Mouse (Mus musculus) neural tube, embryonic 11.5 days (tissue): Measurements from ENCODE around the gene Lmbrd1. TPM values are rescaled to one million over a fixed set of nuclear protein-coding genes. Genes with fewer than 3 reads are reported as not detected.

Source experiments
- ATAC-seq: fragments of 200-750 bp; cut with Nextera tagmentation; 2 replicates; pipeline ENCODE4 v1.8.0; 2017; ENCODE audit warnings: moderate number of reproducible peaks, mild to moderate bottlenecking, moderate TSS enrichment, moderate library complexity; ENCODE audit not compliant: insufficient read depth, low FRiP score, low TSS enrichment
- DNase-seq: peaks from one replicate; pipeline ENCODE4 v3.0.0-alpha.2; 2015; ENCODE audit warnings: low spot score
- H3K27ac ChIP-seq: fragments of 300-500 bp; sonication (generic); 2 replicates; pipeline ENCODE4 v1.5.1; 2014; ENCODE audit warnings: low read depth, mild to moderate bottlenecking, low read length
- H3K27me3 ChIP-seq: fragments of 300-500 bp; sonication (generic); 2 replicates; pipeline ENCODE4 v1.6.1; 2014; ENCODE audit warnings: mild to moderate bottlenecking, low read length, mixed read lengths; ENCODE audit not compliant: control insufficient read depth, insufficient read depth
- H3K36me3 ChIP-seq: fragments of 300-500 bp; sonication (generic); 2 replicates; pipeline ENCODE4 v1.6.1; 2014; ENCODE audit warnings: mild to moderate bottlenecking, low read length, moderate library complexity, mixed read lengths; ENCODE audit not compliant: control insufficient read depth, insufficient read depth
- H3K4me1 ChIP-seq: fragments of 300-500 bp; sonication (generic); 2 replicates; pipeline ENCODE4 v1.6.1; 2014; ENCODE audit warnings: low read length, mixed read lengths; ENCODE audit not compliant: control insufficient read depth, insufficient read depth
- H3K4me2 ChIP-seq: fragments of 300-500 bp; sonication (generic); 2 replicates; pipeline ENCODE4 v1.6.1; 2014; ENCODE audit warnings: low read depth, mild to moderate bottlenecking, moderate library complexity
- H3K4me3 ChIP-seq: fragments of 300-500 bp; sonication (generic); 2 replicates; pipeline ENCODE4 v1.5.1; 2014; ENCODE audit warnings: low read depth, low read length
- H3K9ac ChIP-seq: fragments of 300-500 bp; sonication (generic); 2 replicates; pipeline ENCODE4 v1.6.1; 2014; ENCODE audit warnings: mild to moderate bottlenecking, low read length
- H3K9me3 ChIP-seq: fragments of 300-500 bp; sonication (generic); 2 replicates; pipeline ENCODE4 v1.6.1; 2016; ENCODE audit warnings: low read length; ENCODE audit not compliant: control insufficient read depth
- WGBS: fragments of 180-500 bp; shearing (Covaris S2); extraction: QIAGEN DNeasy Blood & Tissue Kit; methylation state at CpG from one replicate; pipeline ENCODE4 v1.1.7; 2014; 5-methylcytosine and 5-hydroxymethylcytosine counted together
- polyA plus RNA-seq: library from polyadenylated mRNA; unstranded; fragments of >200 nt; fragmentation: Nextera tagmentation; extraction: Ambion mirVana; gene quantifications from 2 replicates; pipeline ENCODE4 v1.2.1, GENCODE M21; 2014

The Lmbrd1 gene
- polyA plus RNA-seq, 1 experiment from 2014 or later: 27.4 TPM

GRCm38 (mm10) chr1:24699320-24699719, 20.9 kb downstream of the Lmbrd1 start:
- Histone ChIP-seq H3K4me2 (no peak overlapping the region), H3K9me3 (no peaks in the 10 kb centered on the region), H3K27me3 (no peaks in the 10 kb centered on the region), H3K27ac (no peak overlapping the region), H3K4me3 (no peak overlapping the region), H3K4me1 (no peaks in the 10 kb centered on the region), H3K36me3 (no peaks in the 10 kb centered on the region), H3K9ac (no peak overlapping the region)
- 23% methylated on average over 9 of the region's 9 CpGs for WGBS
- ATAC-seq: no peak
- DNase-seq: peak; percentile 26

- DNase-seq: no peak
- Histone ChIP-seq H3K4me2 (no peak overlapping the region), H3K9me3 (no peaks in the 10 kb centered on the region), H3K27me3 (no peaks in the 10 kb centered on the region), H3K4me3 (no peak overlapping the region), H3K36me3 (no peaks in the 10 kb centered on the region), H3K9ac (no peak overlapping the region), H3K4me1 (no peaks in the 10 kb centered on the region), H3K27ac (no peak overlapping the region)
- ATAC-seq: no peak
- 87% methylated on average over 5 of the region's 5 CpGs for WGBS
These were observed 21.8 kb downstream of the Lmbrd1 start for GRCm38 (mm10) chr1:24700241-24700640.

- Histone ChIP-seq H3K4me1 (no peaks in the 10 kb centered on the region), H3K36me3 (no peaks in the 10 kb centered on the region), H3K4me2 (no peak overlapping the region), H3K9me3 (no peaks in the 10 kb centered on the region), H3K4me3 (no peak overlapping the region), H3K27me3 (no peaks in the 10 kb centered on the region), H3K27ac (no peak overlapping the region), H3K9ac (no peak overlapping the region)
- ATAC-seq (no peak), DNase-seq (no peak)
- WGBS: 79% methylated on average over 6 of the region's 6 CpGs
These were observed 25.4 kb downstream of the Lmbrd1 start for GRCm38 (mm10) chr1:24703821-24704220.

- ATAC-seq: no peak
- no peaks in the 10 kb centered on the region for H3K36me3 ChIP-seq
- H3K27ac ChIP-seq: no peak overlapping the region
- no peak for DNase-seq
- no peaks in the 10 kb centered on the region for H3K4me1 ChIP-seq
- no peak overlapping the region for H3K9ac ChIP-seq
- 92% methylated on average over 4 of the region's 4 CpGs for WGBS
- no peak overlapping the region for H3K4me3 ChIP-seq
- no peaks in the 10 kb centered on the region for H3K27me3 ChIP-seq
- H3K4me2 ChIP-seq: no peak overlapping the region
- H3K9me3 ChIP-seq: no peaks in the 10 kb centered on the region
These were observed 37.9 kb downstream of the Lmbrd1 start for GRCm38 (mm10) chr1:24716301-24716700.

- WGBS: 68% methylated on average over 3 of the region's 3 CpGs
- H3K27ac ChIP-seq: no peak overlapping the region
- DNase-seq (no peak), ATAC-seq (no peak)
- H3K4me3 ChIP-seq: no peak overlapping the region
- no peak overlapping the region for H3K9ac ChIP-seq
- H3K4me1 ChIP-seq: no peaks in the 10 kb centered on the region
- H3K9me3 ChIP-seq: no peaks in the 10 kb centered on the region
- no peaks in the 10 kb centered on the region for H3K36me3 ChIP-seq
- no peaks in the 10 kb centered on the region for H3K27me3 ChIP-seq
- no peak overlapping the region for H3K4me2 ChIP-seq
These were observed 41.2 kb downstream of the Lmbrd1 start for GRCm38 (mm10) chr1:24719621-24720020.

GRCm38 (mm10) chr1:24720209-24720608, 41.8 kb downstream of the Lmbrd1 start:
- no peak overlapping the region for H3K4me3 ChIP-seq
- no peaks in the 10 kb centered on the region for H3K27me3 ChIP-seq
- 89% methylated on average over 1 of the region's 1 CpGs for WGBS
- DNase-seq (no peak), ATAC-seq (no peak)
- H3K9me3 ChIP-seq: no peaks in the 10 kb centered on the region
- no peak overlapping the region for H3K4me2 ChIP-seq
- no peaks in the 10 kb centered on the region for H3K36me3 ChIP-seq
- no peaks in the 10 kb centered on the region for H3K4me1 ChIP-seq
- no peak overlapping the region for H3K9ac ChIP-seq
- no peak overlapping the region for H3K27ac ChIP-seq

GRCm38 (mm10) chr1:24729784-24730183, 51.4 kb downstream of the Lmbrd1 start:
- 94% methylated on average over 11 of the region's 11 CpGs for WGBS
- no peak for ATAC-seq
- Histone ChIP-seq H3K27ac (no peak overlapping the region), H3K27me3 (no peaks in the 10 kb centered on the region), H3K9ac (no peak overlapping the region), H3K9me3 (no peaks in the 10 kb centered on the region), H3K4me1 (no peaks in the 10 kb centered on the region), H3K4me2 (no peak overlapping the region), H3K4me3 (no peak overlapping the region), H3K36me3 (peaks cover 2% of the 10 kb centered on the region; the same call in 1 of the 2 replicates)
- DNase-seq: no peak

- DNase-seq (no peak), ATAC-seq (no peak)
- H3K4me3 ChIP-seq: no peak overlapping the region
- H3K27ac ChIP-seq: no peak overlapping the region
- no peak overlapping the region for H3K9ac ChIP-seq
- over 99% methylated on average over 3 of the region's 3 CpGs for WGBS
- no peak overlapping the region for H3K4me2 ChIP-seq
- no peaks in the 10 kb centered on the region for H3K4me1 ChIP-seq
- H3K36me3 ChIP-seq: peaks cover 2% of the 10 kb centered on the region; the same call in 1 of the 2 replicates
- no peaks in the 10 kb centered on the region for H3K9me3 ChIP-seq
- no peaks in the 10 kb centered on the region for H3K27me3 ChIP-seq
These were observed 53.9 kb downstream of the Lmbrd1 start for GRCm38 (mm10) chr1:24732286-24732685.

- H3K9me3 ChIP-seq: no peaks in the 10 kb centered on the region
- DNase-seq (no peak), ATAC-seq (no peak)
- H3K4me1 ChIP-seq: no peaks in the 10 kb centered on the region
- H3K27me3 ChIP-seq: no peaks in the 10 kb centered on the region
- no peak overlapping the region for H3K4me2 ChIP-seq
- peaks cover 2% of the 10 kb centered on the region; the same call in 1 of the 2 replicates for H3K36me3 ChIP-seq
- no peak overlapping the region for H3K27ac ChIP-seq
- no peak overlapping the region for H3K9ac ChIP-seq
- no peak overlapping the region for H3K4me3 ChIP-seq
- 77% methylated on average over 5 of the region's 5 CpGs for WGBS
These were observed 56.4 kb downstream of the Lmbrd1 start for GRCm38 (mm10) chr1:24734866-24735265.
